Mouse (Mus musculus): ENCODE data around the gene A930004D18Rik.
A peak's percentile ranks its signal among the peaks of the same experiment; 100 is the strongest.

A930004D18Rik gene

DNA sequence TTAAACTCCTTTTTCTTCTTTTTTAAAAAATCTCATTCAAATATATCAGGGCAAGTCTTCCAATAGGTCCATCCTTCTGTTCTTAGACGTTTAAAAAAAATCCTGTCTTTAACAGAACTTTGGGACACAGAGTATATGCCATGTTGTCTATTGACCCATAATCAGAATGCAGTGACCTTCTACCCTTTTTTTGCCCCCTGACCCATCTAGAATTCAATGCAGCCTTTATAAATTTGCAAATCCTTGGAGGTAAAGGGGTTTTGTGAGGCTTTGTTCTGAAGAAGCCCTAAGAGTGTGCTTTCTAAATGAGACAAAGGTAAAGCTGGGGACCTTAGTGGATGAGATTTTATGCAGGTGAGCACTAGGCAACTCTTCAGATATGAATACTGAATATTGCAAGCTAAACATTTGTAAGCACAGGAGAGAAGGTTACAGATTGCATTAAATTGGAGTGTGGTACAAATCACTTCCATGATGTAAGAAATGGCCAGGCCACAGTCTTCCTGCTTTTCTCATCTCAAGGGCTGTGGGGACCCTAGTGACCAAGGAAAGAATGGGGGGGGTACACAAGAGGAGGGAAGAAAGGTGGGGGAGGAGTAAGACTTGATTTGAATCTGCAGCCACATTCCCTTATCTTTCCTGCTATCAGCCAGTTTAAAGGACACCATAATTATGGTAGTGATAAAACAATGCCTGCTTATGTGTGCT lies 15.9 kb upstream of the A930004D18Rik start:
- no peak for DNase-seq (ENCODE audit: low spot score)

DNA sequence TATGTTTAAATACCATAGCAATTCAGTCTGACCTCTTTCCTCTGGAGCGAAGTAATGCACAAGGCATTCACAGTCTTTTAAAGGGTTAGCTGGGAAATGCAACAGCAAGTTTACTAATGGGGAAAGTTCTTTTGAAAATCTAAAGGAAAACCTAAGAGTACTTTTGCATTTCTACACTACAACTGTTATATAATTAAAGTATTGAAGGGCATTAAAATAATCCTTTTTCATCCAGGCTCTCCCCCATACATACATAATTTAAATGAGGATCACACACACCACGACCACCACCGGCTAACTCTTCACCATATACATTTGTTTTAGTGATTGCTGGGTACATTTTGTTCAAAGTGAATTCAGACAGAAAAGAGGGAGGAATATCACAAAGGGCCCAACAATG lies 15.0 kb upstream of the A930004D18Rik start:
- DNase-seq (ENCODE audit: low spot score), result no peak

- no peak for DNase-seq (ENCODE audit: low spot score)
Measured at GRCm38 (mm10) chr2:18051831-18052170, 14.3 kb upstream of the A930004D18Rik start.

DNA sequence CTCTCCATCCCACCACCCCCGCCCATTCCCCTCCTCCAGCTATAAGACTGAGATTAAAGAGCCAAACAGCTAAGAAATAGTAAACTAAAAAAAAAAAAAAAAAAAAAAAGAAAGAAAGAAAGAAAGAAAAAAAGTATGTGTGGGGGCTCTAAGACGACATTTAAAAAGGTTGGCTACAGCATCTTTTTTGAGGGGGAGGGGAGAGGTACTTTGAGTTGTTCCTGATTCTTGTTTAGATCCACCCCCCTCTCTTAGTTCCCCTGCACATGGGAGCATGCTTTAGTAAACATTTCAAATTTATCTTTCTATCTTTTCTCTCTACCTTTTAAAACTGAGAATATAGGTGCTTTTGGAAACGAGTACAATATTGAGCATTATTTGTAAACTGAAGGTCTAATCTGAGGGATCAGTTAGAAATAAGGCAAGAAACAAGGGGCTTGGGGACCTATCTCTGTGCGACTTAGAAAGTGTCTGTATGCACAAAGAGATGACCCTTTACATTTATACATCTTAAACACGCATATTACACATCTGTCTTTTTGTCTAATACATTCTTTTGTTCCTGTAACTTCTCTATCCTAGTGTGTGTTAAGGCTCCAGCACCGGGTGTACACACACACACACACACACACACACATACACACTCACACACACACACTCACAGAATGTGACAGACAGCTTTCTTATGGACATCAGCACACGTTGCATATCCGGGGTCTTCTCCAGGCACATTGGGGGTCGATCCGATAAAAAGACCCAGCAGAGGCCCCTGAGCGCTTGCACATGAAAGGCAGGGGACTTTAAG lies 13.7 kb upstream of the A930004D18Rik start:
- no peak for DNase-seq (ENCODE audit: low spot score)

DNA sequence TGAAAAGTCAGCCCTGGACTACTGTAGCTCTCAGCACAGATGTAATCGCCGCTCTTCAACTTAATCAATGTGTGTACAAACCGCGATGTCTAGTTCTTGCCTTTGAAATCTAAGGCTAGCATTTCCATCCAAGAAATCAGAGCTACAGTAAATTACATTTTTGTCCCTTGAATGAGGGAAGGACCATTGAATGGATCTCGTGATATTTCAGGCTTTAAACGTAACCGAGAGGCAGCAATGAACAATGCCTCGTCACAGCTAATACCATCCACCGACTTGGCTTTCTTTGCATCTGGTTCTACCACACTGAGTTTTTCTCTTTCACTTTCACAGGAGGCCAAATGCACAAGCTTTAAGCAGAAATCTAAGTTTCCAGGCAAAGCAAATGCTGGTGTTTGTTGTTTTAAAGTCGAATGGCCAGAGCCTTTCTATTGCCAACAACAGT lies 13.0 kb upstream of the A930004D18Rik start:
- no peak for DNase-seq (ENCODE audit: low spot score)

DNA sequence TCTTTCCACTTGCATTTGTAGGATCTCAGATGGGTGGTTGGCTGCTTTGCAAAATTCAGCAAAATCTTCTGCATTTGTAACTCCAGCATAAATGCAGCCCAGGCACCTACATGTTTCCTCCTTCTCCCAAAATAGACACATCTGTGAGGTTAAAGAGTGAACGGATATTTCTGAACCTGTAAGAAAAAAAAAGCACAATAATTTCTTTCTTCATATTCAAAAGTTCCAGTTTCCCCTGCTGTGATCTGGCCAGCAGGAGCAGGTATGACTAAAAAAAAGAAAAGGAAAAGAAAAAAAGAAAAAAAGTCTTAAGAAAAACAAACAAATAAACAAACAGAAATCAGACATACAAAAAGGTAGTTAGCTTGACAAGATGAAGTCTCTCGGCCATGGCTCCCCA lies 12.5 kb upstream of the A930004D18Rik start:
- no peak for DNase-seq (ENCODE audit: low spot score)

GRCm38 (mm10) chr2:18049279-18049821 lies 11.8 kb upstream of the A930004D18Rik start:
- no peak for DNase-seq (ENCODE audit: low spot score)

- DNase-seq (ENCODE audit: low spot score), result no peak
Measured at GRCm38 (mm10) chr2:18048453-18049075, 11.0 kb upstream of the A930004D18Rik start, which contains the start of gene Skida1. Gene Skida1, minus strand, starts transcription at chr2:18049051.

- peak; percentile 80 for DNase-seq (ENCODE audit: low spot score)
Measured at GRCm38 (mm10) chr2:18047646-18048452, 10.3 kb upstream of the A930004D18Rik start.

DNA sequence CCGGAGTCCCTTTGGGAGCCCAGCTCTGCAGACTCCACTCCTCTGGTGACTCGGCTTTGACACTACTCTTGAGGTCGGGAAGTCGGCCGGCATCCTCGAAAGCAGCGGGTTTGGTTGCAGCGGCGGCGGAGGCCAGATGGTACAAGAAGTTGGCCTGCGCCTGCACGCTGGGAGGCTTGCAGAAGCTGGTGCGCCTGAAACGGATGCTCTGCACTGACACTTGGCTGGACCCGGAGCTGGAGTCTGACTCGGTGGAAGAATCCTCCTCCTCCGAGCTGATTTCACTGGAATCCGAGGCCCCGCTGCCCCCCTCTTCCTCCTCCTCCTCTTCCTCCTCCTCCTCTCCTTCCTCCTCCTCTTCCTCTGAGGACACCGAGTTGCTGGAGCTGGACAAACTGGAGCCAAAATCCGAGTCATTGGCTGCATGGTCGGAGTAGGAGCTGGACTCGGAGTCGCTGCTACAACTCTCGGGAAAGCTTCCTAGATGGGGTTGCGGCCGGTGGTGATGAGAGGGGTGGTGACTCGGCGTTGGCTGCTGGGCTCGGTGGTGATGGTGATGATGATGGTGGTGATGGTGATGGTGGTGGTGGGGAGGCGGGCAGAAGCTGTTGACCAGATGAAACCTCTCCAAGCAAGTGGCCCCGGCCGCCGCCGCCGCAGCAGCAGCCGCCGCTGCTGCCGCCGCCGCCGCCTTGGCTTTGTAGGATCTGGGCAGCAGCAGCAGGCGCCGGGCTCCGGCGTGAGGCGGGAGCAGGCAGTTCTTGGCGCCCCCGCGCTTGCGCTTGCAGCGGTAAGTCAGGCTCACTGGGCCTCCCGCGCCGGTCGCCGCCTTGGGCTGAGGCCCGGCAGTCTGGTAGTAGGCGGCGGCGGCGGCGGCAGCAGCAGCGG lies 9.5 kb upstream of the A930004D18Rik start:
- DNase-seq (ENCODE audit: low spot score), result peak; percentile 73

DNA sequence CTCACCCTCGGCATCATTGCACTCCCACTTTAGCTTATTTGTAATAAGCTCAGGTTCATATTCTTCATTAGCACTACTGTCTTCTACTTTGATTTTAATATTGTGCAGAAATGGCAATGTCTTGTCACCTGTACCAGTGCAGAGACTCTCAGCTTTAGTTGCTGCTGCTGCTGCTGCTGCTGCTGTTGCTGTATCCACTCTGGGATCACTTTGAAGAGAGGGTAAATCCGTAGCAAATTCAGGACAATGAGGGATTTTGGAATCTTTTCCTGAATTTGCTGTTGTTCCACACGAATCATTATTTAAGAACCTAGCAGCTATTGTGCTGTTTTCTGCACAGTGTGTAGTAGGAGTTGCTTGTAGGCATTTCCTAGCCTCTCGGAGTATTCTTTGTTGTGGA lies 8.6 kb upstream of the A930004D18Rik start:
- DNase-seq (ENCODE audit: low spot score), result no peak

DNA sequence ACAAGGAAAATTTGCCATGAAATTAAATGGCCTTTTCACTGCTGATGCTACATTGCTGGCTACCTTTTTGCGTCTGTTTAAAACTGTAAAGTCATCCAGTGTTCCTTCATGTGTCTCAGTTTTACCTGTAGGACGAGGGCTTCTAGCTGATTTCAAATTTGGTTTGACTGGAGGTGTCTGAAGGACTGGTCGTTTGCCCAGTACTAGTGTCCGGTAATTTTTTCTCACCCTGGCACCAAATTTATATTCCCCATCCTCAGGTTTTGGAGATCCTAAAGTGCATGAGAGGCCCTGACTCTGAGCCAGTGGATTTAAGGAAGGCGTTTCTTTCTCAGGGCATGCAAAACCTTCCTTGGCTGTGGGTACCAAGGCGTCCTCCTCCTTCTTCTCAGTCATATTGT lies 8.2 kb upstream of the A930004D18Rik start:
- no peak for DNase-seq (ENCODE audit: low spot score)

DNA sequence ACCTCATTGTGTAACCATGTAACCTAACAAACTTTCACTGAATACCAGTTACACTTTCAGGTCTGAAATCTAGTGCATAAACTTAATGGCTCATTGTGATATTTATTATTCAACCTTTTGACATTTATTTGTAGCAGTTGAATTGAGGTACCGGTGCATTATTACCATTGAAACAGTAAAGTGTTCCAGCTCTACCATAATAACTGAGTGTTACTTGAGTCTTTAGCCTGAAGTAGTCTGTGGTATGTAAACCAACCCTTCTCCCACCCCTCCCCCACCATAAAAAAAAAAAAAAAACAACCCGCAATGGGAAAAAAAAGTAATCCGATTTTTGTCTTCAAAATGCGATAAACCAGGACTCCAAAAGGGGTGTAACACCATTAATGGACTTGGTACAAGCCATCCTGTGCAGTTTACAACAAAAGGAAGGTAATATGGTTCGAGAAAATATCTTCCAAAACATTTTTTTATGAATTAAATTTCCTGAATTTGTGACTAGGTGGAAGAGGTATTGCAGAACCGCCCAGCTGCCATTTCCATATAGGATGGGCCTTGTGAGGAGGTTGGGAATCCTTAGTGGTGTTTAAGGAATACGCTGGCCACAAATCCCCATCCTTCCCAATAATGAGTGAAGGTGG lies 7.7 kb upstream of the A930004D18Rik start:
- DNase-seq (ENCODE audit: low spot score), result no peak

GRCm38 (mm10) chr2:18041199-18041885 lies 3.8 kb upstream of the A930004D18Rik start:
- no peak for DNase-seq (ENCODE audit: low spot score)

DNA sequence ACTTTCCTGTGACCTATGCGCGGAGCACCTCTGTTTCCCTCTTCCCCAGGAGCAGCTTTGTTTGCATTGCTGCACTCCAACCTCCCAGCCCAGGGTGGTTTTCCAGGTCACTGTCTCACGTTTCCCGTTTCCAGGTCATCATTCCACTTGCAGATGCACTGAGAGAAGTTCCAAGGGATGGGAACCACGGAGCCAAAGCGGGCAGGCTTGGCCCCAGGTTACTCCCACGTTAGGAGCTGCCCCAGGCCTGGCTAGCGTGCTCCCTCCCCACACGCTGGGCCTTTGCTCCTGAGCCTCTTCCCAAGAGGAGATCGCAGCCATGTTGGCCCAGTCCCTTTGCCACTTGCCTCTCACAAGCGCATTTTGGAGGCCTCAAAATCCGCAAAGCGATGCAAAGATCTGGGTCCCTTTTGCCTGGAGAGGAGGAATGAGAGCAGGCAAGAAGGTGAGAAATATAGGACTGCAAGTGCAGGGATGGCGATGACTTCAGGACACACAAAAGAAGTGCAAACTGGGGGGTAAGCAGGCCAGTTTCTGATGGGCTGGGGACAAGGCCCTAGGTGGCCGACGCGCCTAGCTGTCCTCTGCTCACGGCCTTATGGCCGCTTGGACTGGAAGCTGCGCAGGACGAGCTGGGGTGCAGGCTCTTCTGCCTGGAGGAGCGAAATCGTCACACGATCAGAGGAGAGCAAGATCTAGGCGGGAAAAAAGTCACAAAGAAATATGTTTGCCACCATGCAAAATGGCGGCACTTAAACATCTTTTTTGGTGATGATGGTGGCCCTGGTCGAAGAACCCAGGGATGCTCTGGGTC lies 3.0 kb upstream of the A930004D18Rik start:
- DNase-seq (ENCODE audit: low spot score), result no peak

DNA sequence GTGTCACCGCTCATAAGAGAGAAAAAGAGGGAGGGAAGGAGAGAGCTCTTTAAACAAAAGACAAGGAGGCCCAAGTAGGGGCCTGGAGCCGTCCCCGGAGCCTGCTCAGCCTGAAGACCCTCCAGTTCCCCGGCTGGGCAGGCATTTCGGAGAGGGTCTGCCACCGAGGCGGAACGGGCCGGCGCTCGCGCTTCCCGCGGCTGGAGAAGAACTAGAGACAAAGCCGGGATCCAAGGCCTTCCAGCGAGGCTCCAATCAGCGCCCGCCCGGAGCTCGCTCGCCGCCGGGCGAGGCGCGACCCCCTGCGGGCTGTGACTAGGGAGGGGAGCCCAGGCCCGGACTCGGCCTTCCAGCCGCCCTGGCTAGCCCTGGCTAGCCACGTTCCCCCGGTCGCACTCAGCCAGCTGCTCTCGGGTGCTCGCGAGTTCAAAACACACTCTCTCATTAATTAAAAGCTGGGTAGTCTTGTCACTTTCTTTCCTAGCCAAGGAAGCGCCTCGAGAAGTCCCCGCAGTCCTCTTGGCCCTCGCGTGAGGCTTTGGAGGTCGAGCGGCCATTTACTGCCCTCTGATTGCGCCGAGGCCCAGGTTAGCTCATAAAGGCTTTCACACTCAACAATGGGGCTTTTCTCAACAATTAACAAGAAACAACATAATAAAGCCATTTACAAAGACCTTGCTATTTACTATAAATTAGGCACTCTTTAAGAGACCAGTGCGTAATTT lies 2.2 kb upstream of the A930004D18Rik start:
- DNase-seq (ENCODE audit: low spot score), result peak; percentile 54

GRCm38 (mm10) chr2:18038895-18039371 lies 1.4 kb upstream of the A930004D18Rik start:
- no peak for DNase-seq (ENCODE audit: low spot score)

Measured in ovary, postnatal 36 days (tissue).